Mouse (Mus musculus) heart, postnatal 0 days (tissue): Measurements from ENCODE around the gene Top2a. TPM values are rescaled to one million over a fixed set of nuclear protein-coding genes. Genes with fewer than 3 reads are reported as not detected.

ENCODE experiments used
- ATAC-seq: fragments of 200-750 bp; cut with Nextera tagmentation; 2 replicates; pipeline ENCODE4 v1.8.0; 2017; ENCODE audit warnings: low read depth, moderate number of reproducible peaks, moderate library complexity; ENCODE audit not compliant: insufficient read depth
- DNase-seq: peaks from one replicate; pipeline ENCODE4 v3.0.0-alpha.2; 2016; ENCODE audit warnings: low spot score
- H3K27ac ChIP-seq: fragments of 300-500 bp; sonication (generic); 2 replicates; pipeline ENCODE4 v1.5.1; 2014; ENCODE audit warnings: low read depth, mild to moderate bottlenecking
- H3K27me3 ChIP-seq: fragments of 300-500 bp; sonication (generic); 2 replicates; pipeline ENCODE4 v1.6.1; 2014; ENCODE audit warnings: low read length, mixed read lengths; ENCODE audit not compliant: control insufficient read depth, insufficient read depth
- H3K36me3 ChIP-seq: fragments of 300-500 bp; sonication (generic); replicated peaks from 2 replicates; pipeline ENCODE4 v1.6.1; 2014; ENCODE audit warnings: low read length, mixed read lengths; ENCODE audit not compliant: control insufficient read depth, insufficient read depth
- H3K4me1 ChIP-seq: fragments of 300-500 bp; sonication (generic); 2 replicates; pipeline ENCODE4 v1.6.1; 2014; ENCODE audit warnings: antibody characterized with exemption; ENCODE audit not compliant: control insufficient read depth, insufficient read depth
- H3K4me2 ChIP-seq: fragments of 300-500 bp; sonication (generic); 2 replicates; pipeline ENCODE4 v1.6.1; 2014; ENCODE audit warnings: low read depth, mild to moderate bottlenecking, low read length, moderate library complexity
- H3K4me3 ChIP-seq: fragments of 300-500 bp; sonication (generic); 2 replicates; pipeline ENCODE4 v1.5.1; 2014; ENCODE audit warnings: low read depth, low read length
- H3K9ac ChIP-seq: fragments of 300-500 bp; sonication (generic); replicated peaks from 2 replicates; pipeline ENCODE4 v1.6.1; 2014; ENCODE audit warnings: low read depth, low read length, mixed read lengths
- H3K9me3 ChIP-seq: fragments of 300-500 bp; sonication (generic); replicated peaks from 2 replicates; pipeline ENCODE4 v1.6.1; 2016; ENCODE audit warnings: low read length; ENCODE audit not compliant: control insufficient read depth
- CTCF ChIP-seq: IDR thresholded peaks from 2 replicates; pipeline ENCODE4 v1.5.1; 2016; ENCODE audit warnings: antibody characterized with exemption, control low read depth, low read depth
- EP300 ChIP-seq: IDR thresholded peaks from 2 replicates; pipeline ENCODE4 v1.6.1; 2016; ENCODE audit warnings: antibody characterized with exemption, low read depth
- WGBS: fragments of 180-500 bp; shearing (Covaris S2); extraction: QIAGEN DNeasy Blood & Tissue Kit; methylation state at CpG from one replicate; pipeline ENCODE4 v1.1.7; 2014; 5-methylcytosine and 5-hydroxymethylcytosine counted together
- polyA plus RNA-seq: library from polyadenylated mRNA; unstranded; fragments of >200 nt; fragmentation: Nextera tagmentation; extraction: Ambion mirVana; gene quantifications from 2 replicates; pipeline ENCODE4 v1.2.1, GENCODE M21; 2015
- total RNA-seq: library from RNA; depleted of rRNA; stranded (reverse); fragments of >200 nt; gene quantifications from 2 replicates; pipeline ENCODE4 v1.2.3, GENCODE M21; 2014; ENCODE audit warnings: low replicate concordance

Top2a gene
- total and polyA plus RNA-seq, 2 experiments from 2014 or later = 38.2 to 52.9 TPM

DNA sequence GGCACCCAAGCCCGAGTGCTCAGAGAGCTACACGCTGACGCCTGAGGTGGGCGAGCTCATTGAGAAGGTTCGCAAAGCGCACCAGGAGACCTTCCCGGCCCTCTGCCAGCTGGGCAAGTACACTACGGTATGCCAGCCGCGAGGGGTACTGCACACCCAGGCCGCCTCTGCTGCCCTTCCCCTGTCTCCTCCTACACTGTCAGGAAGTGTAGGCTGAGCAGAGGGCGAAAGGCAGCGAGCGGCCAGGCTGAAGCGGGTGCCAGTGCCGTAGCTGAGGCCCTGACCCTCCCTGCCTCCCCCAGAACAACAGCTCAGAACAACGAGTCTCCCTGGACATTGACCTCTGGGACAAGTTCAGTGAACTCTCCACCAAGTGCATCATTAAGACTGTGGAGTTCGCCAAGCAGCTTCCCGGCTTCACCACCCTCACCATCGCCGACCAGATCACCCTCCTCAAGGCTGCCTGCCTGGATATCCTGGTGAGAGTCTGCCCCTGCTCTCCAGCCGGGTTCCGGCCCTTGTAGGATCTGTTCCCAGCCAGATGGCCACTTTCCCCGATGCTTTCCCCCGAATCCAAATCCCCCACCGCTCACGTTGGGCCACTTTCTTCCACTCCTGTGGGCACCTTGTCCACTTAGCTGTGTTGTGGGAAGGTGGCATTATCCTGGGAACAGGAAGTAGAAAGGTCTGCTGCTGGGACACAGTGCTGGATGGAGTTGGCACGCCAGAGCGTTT is 53.6 kb downstream of the Top2a start:
- Histone ChIP-seq H3K27ac (no peak overlapping the region), H3K4me1 (peaks cover 38% of the 10 kb centered on the region), H3K36me3 (peaks cover 67% of the 10 kb centered on the region), H3K9me3 (no peaks in the 10 kb centered on the region), H3K4me3 (no peak overlapping the region), H3K4me2 (no peak overlapping the region), H3K9ac (no peak overlapping the region), H3K27me3 (no peaks in the 10 kb centered on the region)
- TF ChIP-seq EP300 (no peak), CTCF (no peak)
- no peak for ATAC-seq
- 67% methylated on average over 28 of the region's 29 CpGs for WGBS
- no peak for DNase-seq

DNA sequence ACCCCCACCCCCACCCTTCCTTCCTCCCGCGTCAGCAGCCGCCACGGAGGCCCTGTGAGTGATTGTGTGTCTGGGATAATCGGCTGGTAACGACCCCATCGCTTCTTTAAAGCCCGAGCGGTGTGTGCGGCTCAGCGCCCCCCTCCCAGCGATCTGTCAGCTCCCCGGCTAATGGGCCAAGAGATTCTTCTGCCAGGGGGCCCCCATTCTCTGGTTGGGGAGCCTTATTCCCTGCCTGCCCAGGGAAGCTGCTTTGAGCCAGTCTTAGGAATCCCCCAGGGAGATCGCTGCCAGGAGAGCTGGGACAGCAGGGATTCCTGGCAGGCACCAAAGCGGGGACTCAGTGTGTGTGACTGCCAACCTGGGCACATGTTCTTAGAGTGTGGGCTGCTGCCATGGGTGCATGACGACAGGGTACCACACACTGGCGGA is 54.5 kb downstream of the Top2a start:
- no peak for DNase-seq
- Histone ChIP-seq H3K9me3 (no peaks in the 10 kb centered on the region), H3K4me1 (peaks cover 47% of the 10 kb centered on the region), H3K27ac (no peak overlapping the region), H3K4me2 (no peak overlapping the region), H3K9ac (no peak overlapping the region), H3K4me3 (no peak overlapping the region), H3K27me3 (no peaks in the 10 kb centered on the region), H3K36me3 (peaks cover 61% of the 10 kb centered on the region)
- 49% methylated on average over 15 of the region's 17 CpGs for WGBS
- ATAC-seq = no peak
- TF ChIP-seq CTCF (no peak), EP300 (no peak)

DNA sequence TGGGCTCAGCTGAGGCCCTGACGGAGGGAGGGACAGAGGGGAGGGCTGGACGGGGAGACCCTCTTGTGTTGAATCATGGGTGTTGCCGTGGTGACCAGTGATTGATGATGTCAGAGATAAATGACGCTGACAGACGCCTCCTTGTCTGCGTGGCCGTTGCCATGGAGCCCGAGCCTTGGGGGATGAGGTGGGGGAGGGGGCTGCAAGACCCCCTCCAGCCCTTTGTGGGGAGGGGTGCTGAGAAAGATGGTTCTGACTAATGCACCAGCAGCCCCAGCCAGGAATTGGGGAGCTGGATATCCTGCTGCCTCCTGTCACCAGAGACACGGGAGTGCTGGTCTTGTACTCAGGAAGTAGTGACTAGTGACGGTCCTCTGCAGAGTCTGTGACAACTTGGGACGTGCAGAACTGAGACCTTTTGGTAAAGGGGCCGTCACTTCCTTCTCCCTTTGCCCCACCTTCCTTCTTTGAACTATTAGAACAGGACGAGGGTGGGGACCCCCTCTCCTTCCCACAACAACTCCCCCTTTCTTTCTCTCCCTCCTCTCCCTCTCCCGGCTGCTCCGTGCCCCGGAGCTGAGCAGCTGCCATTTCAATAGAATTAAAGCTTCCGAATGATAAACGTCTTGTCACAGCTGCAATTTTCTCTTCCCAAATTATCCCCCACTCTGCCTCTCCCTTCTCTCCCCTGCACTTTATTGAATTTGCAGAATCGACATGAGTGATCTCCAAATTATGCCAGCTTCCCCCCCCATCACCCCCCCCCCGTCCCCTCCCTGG is 55.1 kb downstream of the Top2a start:
- no peak for ATAC-seq
- WGBS = 37% methylated on average over 20 of the region's 20 CpGs
- Histone ChIP-seq H3K36me3 (peaks cover 55% of the 10 kb centered on the region), H3K9ac (no peak overlapping the region), H3K4me3 (no peak overlapping the region), H3K4me1 (peaks cover 53% of the 10 kb centered on the region), H3K27ac (peak overlapping the region; percentile 23; the same call in 1 of the 2 replicates), H3K27me3 (no peaks in the 10 kb centered on the region), H3K4me2 (no peak overlapping the region), H3K9me3 (no peaks in the 10 kb centered on the region)
- TF ChIP-seq EP300 = no peak
- no peak for TF ChIP-seq CTCF
- DNase-seq = no peak

DNA sequence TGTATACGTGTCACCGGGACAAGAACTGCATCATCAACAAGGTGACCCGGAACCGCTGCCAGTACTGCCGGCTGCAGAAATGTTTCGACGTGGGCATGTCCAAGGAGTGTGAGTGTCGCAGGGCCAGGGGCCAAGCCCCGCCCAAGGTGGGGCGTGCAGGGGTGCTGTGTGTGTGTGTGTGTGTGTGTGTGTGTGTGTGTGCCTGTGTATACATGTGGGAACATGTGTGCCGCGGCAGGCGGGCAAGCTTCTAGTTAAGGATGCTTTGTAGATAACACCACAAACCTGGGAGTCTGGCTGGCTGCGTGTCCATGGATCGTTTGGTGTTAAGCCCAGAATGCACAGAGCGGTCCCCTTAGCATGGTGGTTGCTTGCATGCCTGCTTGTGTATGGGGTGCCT is 55.9 kb downstream of the Top2a start:
- Histone ChIP-seq H3K4me3 (no peak overlapping the region), H3K27ac (peak overlapping the region; percentile 23; the same call in 1 of the 2 replicates), H3K9ac (no peak overlapping the region), H3K27me3 (no peaks in the 10 kb centered on the region), H3K4me2 (no peak overlapping the region), H3K4me1 (peaks cover 60% of the 10 kb centered on the region), H3K36me3 (peaks cover 47% of the 10 kb centered on the region), H3K9me3 (no peaks in the 10 kb centered on the region)
- TF ChIP-seq EP300 = no peak
- TF ChIP-seq CTCF = no peak
- WGBS = 53% methylated on average over 16 of the region's 16 CpGs
- DNase-seq (no peak), ATAC-seq (no peak)

DNA sequence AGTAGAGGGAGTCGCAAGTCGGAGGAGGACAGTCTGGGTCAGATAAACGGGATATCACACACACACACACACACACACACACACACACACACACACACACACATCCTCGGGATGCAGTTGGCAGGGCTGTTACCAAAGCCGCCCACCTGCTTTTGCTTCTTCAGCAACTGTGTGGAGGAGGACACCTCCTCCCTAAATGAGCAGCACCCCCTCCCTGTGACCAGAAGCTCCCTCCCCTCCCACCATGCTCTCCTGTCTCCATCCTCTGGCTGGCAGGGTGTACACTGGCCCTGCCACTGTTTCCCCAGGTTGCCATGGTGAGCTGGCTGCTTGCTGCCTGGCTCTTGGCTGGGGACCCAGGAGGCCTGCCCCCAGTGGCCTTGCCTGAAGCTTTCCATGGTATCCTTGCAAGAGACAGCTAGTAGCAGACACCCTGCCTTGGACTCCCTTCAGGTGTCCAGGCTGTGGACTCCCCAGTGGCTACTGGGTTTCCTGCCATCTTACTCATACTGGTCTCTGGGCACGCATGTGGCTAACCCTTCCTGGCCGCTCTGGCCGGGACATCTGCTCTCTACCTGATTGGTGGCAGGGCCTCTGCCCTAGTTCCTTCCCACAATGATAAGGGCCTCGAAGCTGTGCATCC is 57.4 kb downstream of the Top2a start:
- peaks cover 38% of the 10 kb centered on the region for H3K36me3 ChIP-seq
- TF ChIP-seq CTCF (peak; percentile 52), EP300 (no peak)
- H3K27me3 ChIP-seq = no peaks in the 10 kb centered on the region
- H3K27ac ChIP-seq = no peak overlapping the region
- 31% methylated on average over 9 of the region's 9 CpGs for WGBS
- no peak overlapping the region for H3K9ac ChIP-seq
- peak overlapping the region; percentile 84; the same call in 1 of the 2 replicates for H3K4me2 ChIP-seq
- ATAC-seq (peak; percentile 44), DNase-seq (peak; percentile 69)
- no peak overlapping the region for H3K4me3 ChIP-seq
- peaks cover 68% of the 10 kb centered on the region for H3K4me1 ChIP-seq
- no peaks in the 10 kb centered on the region for H3K9me3 ChIP-seq
